Mouse (Mus musculus): ENCODE results near the gene Gm20661. TPM values are rescaled to one million over a fixed set of nuclear protein-coding genes. Genes with fewer than 3 reads are reported as not detected.

Gene Gm20661
- 10 to 100 TPM in 1 of 26 experiments, 1 to 10 TPM in 25; 1.2 to 10.4 (median 4.3) TPM for total RNA-seq (2018; cell fraction: chromatin; rRNA removed)
- under 1 TPM in 7 of 26 experiments, not detected in 19; 0.10 to 0.26 (median 0.14) TPM for total RNA-seq (2018; cell fraction: cytosol; rRNA removed)
- total RNA-seq (2018; cell fraction: nucleus; rRNA removed): 1 to 10 TPM in 25 of 26 experiments, under 1 TPM in 1; 0.72 to 6.5 (median 2.3) TPM
- polyA plus RNA-seq (2018): 0.16 to 0.26 TPM in 2 of 3 replicates, not detected in the other

GRCm38 (mm10) chr9:107982681-107983346 lies at the start of gene Gm20661:
Gene Gm20661 (plus strand): TSS chr9:107983058.
- Histone ChIP-seq H3K79me2 (ENCODE audit: inconsistent target) (peaks cover 23% of the 10 kb centered on the region; the same call in 1 of the 2 replicates), H3K4me3 (ENCODE audit: inconsistent target) (peak within 1 kb of the TSS; percentile 6; the same call in 1 of the 2 replicates), H3K27ac (peak within 1 kb of the TSS; percentile 89), H3K36me3 (ENCODE audit: inconsistent target) (peaks cover 40% of the 10 kb centered on the region)
- 3% methylated on average over 11 of the region's 14 CpGs for WGBS (ENCODE audit: missing documents)

GRCm38 (mm10) chr9:107934146-107934545 lies 48.7 kb upstream of the Gm20661 start:
- Histone ChIP-seq H3K79me2 (ENCODE audit: inconsistent target) (no peaks in the 10 kb centered on the region), H3K27ac (no peak overlapping the region), H3K36me3 (ENCODE audit: inconsistent target) (no peaks in the 10 kb centered on the region), H3K4me3 (ENCODE audit: inconsistent target) (no peak overlapping the region)
- 87% methylated on average over 11 of the region's 11 CpGs for WGBS (ENCODE audit: missing documents)

GRCm38 (mm10) chr9:107935374-107935773 lies 47.5 kb upstream of the Gm20661 start, which contains the start of gene Camkv:
Gene Camkv (plus strand): TSS chr9:107935674.
- Histone ChIP-seq H3K36me3 (ENCODE audit: inconsistent target) (no peaks in the 10 kb centered on the region), H3K4me3 (ENCODE audit: inconsistent target) (no peak within 1 kb of the TSS), H3K79me2 (ENCODE audit: inconsistent target) (no peaks in the 10 kb centered on the region), H3K27ac (no peak within 1 kb of the TSS)
- WGBS (ENCODE audit: missing documents): 53% methylated on average over 3 of the region's 3 CpGs

- no peaks in the 10 kb centered on the region for H3K36me3 ChIP-seq (ENCODE audit: inconsistent target)
- no peak overlapping the region for H3K27ac ChIP-seq
- WGBS (ENCODE audit: missing documents): 2% methylated on average over 30 of the region's 41 CpGs
- no peak overlapping the region for H3K4me3 ChIP-seq (ENCODE audit: inconsistent target)
- H3K79me2 ChIP-seq (ENCODE audit: inconsistent target): no peaks in the 10 kb centered on the region
These were observed 47.1 kb upstream of the Gm20661 start for GRCm38 (mm10) chr9:107935790-107936214.

GRCm38 (mm10) chr9:107936215-107936822 lies 46.5 kb upstream of the Gm20661 start:
- H3K79me2 ChIP-seq (ENCODE audit: inconsistent target): no peaks in the 10 kb centered on the region
- 16% methylated on average over 29 of the region's 29 CpGs for WGBS (ENCODE audit: missing documents)
- H3K4me3 ChIP-seq (ENCODE audit: inconsistent target): no peak overlapping the region
- no peak overlapping the region for H3K27ac ChIP-seq
- H3K36me3 ChIP-seq (ENCODE audit: inconsistent target): no peaks in the 10 kb centered on the region

GRCm38 (mm10) chr9:107936831-107937230 lies 46.0 kb upstream of the Gm20661 start:
- H3K4me3 ChIP-seq (ENCODE audit: inconsistent target): no peak overlapping the region
- H3K79me2 ChIP-seq (ENCODE audit: inconsistent target): no peaks in the 10 kb centered on the region
- no peak overlapping the region for H3K27ac ChIP-seq
- WGBS (ENCODE audit: missing documents): 80% methylated on average over 3 of the region's 3 CpGs
- no peaks in the 10 kb centered on the region for H3K36me3 ChIP-seq (ENCODE audit: inconsistent target)

GRCm38 (mm10) chr9:107947241-107948194 lies 35.3 kb upstream of the Gm20661 start:
- peaks cover 16% of the 10 kb centered on the region for H3K79me2 ChIP-seq (ENCODE audit: inconsistent target)
- H3K4me3 ChIP-seq (ENCODE audit: inconsistent target): no peak overlapping the region
- whole genome bisulfite sequencing (ENCODE audit: missing documents): 87% methylated on average over 31 of the region's 31 CpGs
- no peaks in the 10 kb centered on the region for H3K36me3 ChIP-seq (ENCODE audit: inconsistent target)
- no peak overlapping the region for H3K27ac ChIP-seq

- no peaks in the 10 kb centered on the region for H3K36me3 ChIP-seq (ENCODE audit: inconsistent target)
- no peak overlapping the region for H3K27ac ChIP-seq
- 85% methylated on average over 13 of the region's 13 CpGs for WGBS (ENCODE audit: missing documents)
- H3K79me2 ChIP-seq (ENCODE audit: inconsistent target): peaks cover 35% of the 10 kb centered on the region
- H3K4me3 ChIP-seq (ENCODE audit: inconsistent target): no peak overlapping the region
These were observed 33.5 kb upstream of the Gm20661 start for GRCm38 (mm10) chr9:107949184-107949921.

GRCm38 (mm10) chr9:107949922-107950235 lies 33.0 kb upstream of the Gm20661 start, which contains the start of gene Traip:
Gene Traip (plus strand): TSS chr9:107950136.
- H3K27ac ChIP-seq: peak within 1 kb of the TSS; percentile 34
- peaks cover 39% of the 10 kb centered on the region for H3K79me2 ChIP-seq (ENCODE audit: inconsistent target)
- H3K4me3 ChIP-seq (ENCODE audit: inconsistent target): peak within 1 kb of the TSS; percentile 84
- no peaks in the 10 kb centered on the region for H3K36me3 ChIP-seq (ENCODE audit: inconsistent target)
- WGBS (ENCODE audit: missing documents): 76% methylated on average over 10 of the region's 10 CpGs

- Histone ChIP-seq H3K36me3 (ENCODE audit: inconsistent target) (no peaks in the 10 kb centered on the region), H3K4me3 (ENCODE audit: inconsistent target) (peak overlapping the region; percentile 84), H3K27ac (peak overlapping the region; percentile 34), H3K79me2 (ENCODE audit: inconsistent target) (peaks cover 39% of the 10 kb centered on the region)
- 25% methylated on average over 45 of the region's 45 CpGs for WGBS (ENCODE audit: missing documents)
These were observed 32.1 kb upstream of the Gm20661 start for GRCm38 (mm10) chr9:107950460-107951355.

GRCm38 (mm10) chr9:107955613-107956289 lies 27.1 kb upstream of the Gm20661 start:
- Histone ChIP-seq H3K79me2 (ENCODE audit: inconsistent target) (peaks cover 39% of the 10 kb centered on the region), H3K27ac (no peak overlapping the region), H3K4me3 (ENCODE audit: inconsistent target) (no peak overlapping the region), H3K36me3 (ENCODE audit: inconsistent target) (no peaks in the 10 kb centered on the region)
- 90% methylated on average over 6 of the region's 6 CpGs for WGBS (ENCODE audit: missing documents)

GRCm38 (mm10) chr9:107957141-107957540 lies 25.7 kb upstream of the Gm20661 start:
- Histone ChIP-seq H3K36me3 (ENCODE audit: inconsistent target) (no peaks in the 10 kb centered on the region), H3K79me2 (ENCODE audit: inconsistent target) (peaks cover 26% of the 10 kb centered on the region), H3K27ac (no peak overlapping the region), H3K4me3 (ENCODE audit: inconsistent target) (no peak overlapping the region)
- WGBS (ENCODE audit: missing documents): 91% methylated on average over 6 of the region's 6 CpGs
